Mouse (Mus musculus): ENCODE measurements around the gene Itgb5.

DNA sequence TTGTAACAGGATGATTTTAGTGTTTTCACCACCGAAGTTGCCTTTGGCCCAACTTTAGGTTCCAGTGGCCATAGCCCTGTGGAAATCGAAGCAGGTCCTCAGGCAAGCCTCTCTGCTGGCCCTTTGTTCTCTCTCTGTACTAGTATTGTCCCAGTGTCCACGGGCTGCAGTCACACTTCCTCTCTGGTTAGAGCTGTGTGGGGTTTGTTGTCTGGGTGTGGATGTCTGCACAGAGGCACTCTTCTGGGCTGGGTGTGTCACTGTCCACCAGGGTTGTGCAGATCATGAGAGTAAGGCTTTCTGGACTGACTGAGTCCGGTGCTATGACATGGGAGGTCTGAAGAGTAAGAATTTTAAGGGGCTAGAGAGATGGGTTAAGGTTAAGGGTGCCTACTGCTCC is 85.5 kb downstream of the Itgb5 start:
- TF ChIP-seq CTCF (IDR thresholded peaks at IDR 0.05; ENCODE audit: low read depth, low read length) = no peak
- TF ChIP-seq POLR2A (IDR thresholded peaks at IDR 0.05; ENCODE audit: insufficient read depth, low read length) = no peak
